Mouse (Mus musculus) ES-CJ7 (cell line): Measurements from ENCODE around the gene Dpf3.

Experiments
- DNase-seq: peaks from one replicate; pipeline ENCODE4 v3.0.0; 2011; ENCODE audit warnings: low read depth, low spot score

Dpf3 gene

DNA sequence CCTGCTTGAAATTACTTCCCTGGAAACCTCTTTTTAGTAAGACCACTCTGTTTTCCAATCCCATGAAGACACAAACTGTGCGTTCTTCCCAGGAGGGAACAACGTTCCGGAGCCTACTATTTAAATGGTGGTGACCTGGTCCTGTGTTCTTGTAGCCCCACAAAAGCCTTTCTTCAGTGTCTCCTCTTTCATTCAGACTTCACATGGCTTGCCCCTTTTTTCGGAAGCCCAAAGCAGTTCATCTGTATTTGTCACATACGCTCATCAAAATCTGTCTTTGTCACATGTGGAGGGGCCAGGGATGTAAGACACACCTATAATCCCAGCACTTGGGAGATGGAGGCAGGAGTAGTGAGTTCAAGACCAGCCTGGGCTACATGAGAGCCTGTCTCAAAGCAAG lies 73.8 kb downstream of the Dpf3 start:
- no peak for DNase-seq

DNA sequence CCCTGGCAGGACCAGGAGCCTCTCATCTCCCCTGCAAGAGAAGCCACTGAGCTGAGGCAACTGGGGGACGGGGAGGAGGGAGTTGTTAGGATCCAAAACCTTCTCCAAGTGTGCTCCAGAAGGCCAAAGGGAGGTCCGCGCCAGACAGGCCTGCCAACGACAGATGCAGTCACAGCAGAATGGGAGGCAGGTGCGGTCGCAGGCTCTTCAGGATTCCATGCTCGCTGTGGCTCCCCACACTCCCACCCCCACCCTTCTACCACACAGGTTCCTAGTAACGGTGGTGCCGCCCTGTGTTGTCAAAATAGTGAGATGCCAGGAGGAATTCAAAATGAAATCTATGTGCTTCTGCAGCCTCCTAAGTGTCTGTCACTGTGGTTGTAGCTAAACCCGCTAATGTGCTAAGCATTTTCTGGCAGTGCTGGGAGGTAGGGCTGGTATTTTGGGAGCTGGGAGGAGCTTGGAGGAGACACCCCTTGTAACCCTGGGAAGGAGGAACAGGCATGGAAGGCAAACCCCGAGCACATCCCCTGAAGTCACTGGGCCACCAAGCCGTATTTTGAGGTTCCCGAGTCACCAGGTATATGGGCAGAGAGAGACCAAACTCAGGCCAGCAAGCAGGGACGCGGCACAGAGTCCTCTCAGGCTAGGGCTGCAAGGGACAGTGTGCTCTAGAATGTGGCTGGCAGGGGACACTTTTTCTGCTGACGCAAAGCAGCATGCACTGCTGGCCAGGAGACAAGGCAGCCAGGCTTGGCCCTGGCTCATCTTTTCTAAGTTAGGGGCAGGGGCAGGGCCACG lies 75.6 kb downstream of the Dpf3 start:
- no peak for DNase-seq

DNA sequence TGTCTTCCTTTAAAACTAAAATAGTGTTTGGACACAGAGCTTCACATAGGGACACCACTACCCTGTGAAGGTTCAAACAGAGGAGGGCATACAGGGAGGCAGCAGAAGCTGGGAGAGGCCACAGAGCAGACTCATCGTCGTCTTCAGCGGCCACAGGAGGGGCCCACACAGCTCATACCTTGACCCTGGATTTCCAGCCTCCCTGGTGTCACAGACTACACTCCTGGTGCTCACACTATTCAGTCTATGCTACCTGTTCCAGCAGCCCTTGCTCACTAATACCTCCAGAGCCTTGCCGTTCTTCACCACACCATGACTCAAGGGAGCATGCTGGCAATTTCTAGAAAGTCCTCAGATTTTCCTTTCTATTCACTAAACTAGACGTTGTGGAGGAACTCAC lies 76.5 kb downstream of the Dpf3 start:
- DNase-seq = no peak

DNA sequence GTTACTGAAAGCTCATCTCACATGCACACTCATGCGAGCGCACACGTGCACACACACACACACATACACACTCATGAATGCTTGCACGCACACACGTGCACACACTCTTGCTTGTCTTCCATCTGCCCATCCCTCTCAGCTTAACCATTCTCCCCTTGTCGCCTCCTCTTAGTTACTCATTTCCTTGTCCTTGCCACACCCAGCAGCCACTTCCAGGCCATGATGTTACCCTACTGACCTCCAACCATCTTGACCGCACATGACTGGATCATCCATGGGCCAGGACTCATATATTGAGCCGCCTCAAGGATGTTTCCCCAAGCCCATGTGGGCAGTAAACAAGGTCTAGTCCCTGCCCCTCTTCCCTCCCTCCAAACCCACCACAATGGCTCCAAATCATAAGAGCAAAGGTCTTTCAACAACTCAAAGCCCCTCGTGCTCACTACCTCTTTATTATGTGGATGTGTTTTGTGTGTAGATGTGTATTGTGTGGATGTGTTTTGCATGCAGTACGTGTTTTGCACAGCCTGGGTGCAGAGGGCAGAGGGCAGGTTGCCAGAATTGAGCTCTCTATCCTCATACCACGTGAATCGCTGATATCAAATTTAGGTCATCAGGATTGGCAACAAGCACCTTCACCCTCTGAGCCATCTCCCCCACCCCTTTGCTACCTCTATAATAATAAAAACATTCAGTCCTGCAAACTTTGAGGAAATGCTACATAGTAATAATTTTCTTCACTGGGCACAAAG lies 82.0 kb downstream of the Dpf3 start:
- no peak for DNase-seq

DNA sequence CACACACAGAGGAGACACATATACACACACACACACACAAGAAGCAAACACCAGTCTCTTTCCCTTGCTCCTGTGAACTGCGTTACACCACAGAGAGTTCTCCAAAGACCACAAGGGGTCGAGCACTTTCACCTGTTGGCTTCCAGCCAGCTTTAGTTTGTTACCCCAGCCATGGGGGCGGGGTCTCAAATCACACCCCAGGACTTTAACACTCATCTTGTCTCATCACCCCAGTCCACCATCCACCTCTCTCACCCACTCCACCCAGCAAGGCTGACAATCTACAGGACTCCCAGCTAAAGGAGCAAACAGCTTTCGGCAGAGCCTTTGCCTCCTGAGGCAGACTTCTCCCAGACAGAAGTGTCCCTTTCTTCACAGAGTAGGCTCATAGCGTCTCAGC lies 85.2 kb downstream of the Dpf3 start:
- DNase-seq = no peak

DNA sequence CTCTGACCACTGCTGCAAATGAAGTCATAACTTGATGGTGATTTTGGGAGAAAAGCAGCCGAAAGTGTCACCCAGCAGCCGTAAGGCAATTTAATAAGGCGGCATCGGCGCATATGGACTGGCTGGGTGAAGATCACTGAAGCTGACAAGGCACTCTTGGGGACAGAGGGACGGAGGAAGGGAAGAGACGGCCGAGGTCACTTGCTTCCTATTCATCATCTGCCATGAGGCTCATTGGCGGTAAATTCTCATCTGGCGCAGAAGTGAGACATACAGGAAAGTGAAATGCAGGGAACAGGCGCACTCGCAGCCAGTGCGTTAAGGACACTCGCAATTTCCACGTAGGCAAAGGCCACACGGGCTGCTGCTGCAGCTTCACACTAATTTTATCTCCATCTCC lies 95.5 kb downstream of the Dpf3 start:
- no peak for DNase-seq

DNA sequence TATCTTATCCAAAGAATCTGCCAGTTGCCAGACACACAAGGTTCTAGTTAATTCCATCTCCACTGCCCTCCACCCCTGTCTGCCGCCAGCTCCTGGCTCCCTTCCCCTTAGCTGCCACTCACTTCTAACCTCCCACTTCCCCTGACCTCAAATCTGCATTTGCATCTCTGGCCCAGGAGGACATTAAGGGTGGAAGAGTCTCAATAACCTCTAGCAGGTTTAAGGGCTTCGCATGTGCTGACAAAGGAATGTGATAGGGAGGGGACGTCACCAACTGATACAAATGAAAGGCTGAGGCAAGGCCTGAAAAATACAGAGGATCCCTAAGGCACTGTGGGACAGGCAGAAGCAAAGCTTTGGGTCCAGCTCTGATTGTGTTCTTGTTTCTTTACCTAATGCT lies 100.0 kb downstream of the Dpf3 start:
- peak; percentile 29 for DNase-seq

DNA sequence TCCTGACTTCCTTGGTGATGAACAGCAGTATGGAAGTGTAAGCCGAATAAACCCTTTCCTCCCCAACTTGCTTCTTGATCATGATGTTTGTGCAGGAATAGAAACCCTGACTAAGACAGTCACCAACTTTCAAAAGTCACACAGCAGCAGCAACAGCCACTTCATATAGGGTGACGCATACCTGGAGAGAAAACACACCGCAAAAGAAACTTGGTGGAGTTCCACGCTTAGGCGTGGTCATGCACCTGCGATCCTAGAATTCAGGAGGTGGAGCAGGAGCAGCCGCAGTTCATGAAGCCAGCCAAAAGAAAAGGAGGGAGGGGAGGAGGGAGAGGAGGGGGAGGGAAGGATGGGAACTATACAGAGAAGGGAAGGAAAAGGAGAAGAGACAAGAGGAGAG lies 106.4 kb downstream of the Dpf3 start:
- DNase-seq = no peak

DNA sequence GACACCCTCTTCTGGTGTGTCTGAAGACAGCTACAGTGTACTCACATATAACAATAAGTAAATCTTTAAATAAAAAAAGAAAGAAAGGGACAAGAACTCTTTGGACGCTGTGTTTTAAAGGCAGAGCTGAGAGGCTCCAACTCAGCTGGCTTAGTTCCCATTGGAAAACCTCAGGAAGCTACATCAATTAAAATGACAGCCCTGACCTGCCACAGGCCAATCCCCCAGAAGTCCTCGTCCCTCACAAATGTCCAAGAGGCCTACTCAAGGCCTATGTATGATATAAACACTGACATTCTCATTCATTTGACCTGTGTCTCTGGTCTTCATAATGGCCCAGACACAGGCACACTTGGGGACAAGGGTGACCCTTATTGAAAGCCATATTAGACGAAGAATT lies 107.5 kb downstream of the Dpf3 start:
- DNase-seq = no peak

DNA sequence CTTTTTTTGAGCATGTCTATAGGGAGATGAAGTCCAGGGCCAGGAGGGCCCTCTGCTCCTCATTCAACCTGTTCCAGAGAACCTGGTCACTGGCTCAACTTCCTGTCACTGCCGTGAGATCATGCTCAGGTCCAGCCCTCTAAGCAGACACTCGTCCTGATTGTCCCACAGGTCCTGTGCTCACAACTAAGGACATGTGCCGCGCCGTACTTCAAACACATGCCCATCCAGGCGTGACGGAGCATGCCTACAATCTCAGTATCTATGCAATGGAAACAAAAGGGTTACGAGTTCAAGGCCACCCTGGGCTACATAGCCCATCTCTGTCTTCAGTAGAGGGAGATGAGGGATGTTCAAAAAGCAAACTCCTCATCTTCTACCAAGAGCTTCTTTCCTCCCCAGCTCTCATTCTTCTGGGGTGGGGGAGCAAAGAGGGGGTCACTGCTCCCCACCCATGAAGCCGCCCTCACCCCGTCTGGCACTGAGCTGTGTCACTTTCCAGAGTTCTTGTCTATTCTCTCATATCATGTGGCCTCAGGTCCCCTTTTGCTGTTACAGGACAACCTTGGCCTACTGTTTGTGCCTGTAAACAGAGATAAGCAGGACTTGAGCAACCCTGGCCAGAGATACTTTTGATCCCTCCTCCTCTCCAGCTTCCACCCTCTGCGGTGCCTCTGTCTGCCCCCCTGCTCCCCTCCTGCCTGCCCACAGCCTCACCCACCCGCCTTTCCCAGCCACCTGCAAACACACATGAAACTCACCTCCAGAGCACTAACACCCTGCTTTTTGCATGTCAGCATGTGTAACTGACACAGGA lies 112.3 kb downstream of the Dpf3 start:
- no peak for DNase-seq

DNA sequence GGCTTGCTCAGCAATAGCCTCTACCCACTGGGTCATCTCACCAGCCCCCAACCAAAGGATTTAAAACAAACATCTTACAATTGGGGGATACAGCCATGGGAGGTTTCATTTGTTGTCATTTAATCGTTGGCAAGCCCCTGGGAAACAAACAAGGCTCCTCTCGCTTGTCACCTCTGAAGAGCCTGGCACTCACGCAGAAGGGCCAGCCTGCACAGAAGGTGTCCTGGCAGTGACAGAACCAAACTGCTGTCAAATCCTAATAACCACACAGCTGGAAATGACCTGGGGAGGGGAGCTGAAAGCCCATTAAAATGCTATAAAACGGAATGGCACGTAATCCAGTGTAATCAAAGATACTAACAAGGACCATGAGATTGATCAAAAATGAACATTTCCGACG lies 114.4 kb downstream of the Dpf3 start:
- DNase-seq = no peak

DNA sequence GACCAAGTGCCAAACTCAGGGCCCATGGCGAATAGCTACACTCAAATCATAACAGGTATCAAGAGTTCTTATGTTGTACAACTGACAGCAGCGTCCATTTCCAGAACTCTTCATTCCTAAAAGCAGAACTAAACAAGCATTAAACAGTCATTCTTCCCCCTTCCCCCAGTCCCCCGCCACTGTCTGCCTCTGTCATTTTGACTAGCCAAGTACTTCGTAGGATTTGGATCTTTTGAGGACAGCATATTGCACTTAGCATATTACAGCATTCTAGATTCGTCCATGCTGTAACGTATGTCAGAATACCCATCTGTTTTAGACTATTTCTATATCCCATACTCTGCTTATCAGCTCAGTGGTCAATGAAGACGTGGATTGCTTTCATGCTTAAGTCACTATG lies 115.2 kb downstream of the Dpf3 start:
- no peak for DNase-seq

DNA sequence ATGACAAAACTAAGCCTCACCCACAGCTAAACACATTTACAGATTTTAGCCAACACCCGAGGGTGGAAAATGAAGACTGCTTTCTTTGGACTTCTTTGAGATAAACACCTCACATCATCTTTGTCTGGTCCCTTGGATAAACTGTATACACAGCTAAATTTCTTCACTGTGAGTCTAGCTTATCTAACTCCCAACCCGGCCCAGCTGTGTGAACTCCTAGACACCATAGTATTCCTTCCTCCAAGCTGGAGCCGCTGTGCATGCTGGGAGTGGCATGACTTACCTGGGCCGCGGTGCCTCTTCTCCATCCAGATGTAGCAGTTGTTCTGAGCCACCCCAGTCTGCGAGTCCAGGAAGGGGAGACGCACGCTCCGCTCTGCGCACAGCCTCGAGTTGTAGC lies 117.3 kb downstream of the Dpf3 start:
- DNase-seq = no peak

DNA sequence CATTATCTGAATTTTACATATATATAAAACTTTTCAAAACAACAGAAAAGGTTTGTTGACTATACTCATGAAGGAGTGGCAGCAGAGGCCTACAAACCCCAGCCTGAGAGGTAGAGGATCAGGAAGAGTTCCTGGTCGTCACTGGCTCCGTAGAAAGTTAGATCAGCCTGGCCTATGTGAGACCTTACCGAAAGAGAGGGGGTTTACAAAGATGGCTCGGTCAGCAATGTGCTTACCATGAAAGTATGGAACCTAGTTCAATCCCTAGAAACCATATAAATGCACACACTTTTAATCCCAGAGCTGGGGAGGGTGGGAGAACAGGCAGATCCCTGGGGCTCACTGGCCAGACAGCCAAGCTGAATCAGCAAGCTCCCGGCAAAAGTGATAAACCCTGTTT lies 118.1 kb downstream of the Dpf3 start:
- DNase-seq = no peak

DNA sequence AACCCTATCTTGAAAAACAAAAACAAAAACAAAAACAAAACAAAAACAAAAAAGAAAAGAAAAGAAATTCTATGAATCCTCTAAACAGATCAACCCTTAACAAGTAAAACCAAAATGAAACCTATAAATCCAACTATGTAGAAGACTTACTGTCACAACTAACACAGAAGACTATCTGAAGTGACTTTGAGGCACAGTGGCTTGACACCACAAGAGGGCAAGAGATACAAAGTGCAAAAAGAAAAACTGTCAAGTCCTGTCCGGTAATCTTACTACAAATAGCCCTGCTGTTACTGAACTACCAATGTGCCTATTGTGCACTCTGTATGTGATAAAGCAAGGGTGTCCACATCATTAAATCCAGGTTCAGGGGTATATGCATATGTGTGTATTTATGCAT lies 120.0 kb downstream of the Dpf3 start:
- no peak for DNase-seq

DNA sequence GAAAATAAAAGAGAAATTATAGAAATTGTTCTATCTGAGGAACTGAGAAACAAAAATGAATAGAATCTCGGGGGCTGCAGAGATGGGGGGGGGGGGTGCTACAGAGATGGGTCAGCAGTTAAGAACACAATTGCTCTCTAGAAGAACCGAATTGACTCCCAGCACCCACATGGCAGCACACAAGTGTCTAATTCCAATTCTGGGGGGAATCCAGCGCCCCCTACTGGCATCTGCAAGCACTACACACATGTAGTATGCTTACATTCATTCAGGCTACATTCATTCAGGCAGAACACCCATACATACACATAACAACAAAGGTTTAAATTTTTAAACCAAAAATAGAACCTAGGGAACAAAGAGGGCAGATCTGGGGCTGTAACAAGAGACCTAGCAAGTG lies 122.7 kb downstream of the Dpf3 start:
- DNase-seq = peak; percentile 32

DNA sequence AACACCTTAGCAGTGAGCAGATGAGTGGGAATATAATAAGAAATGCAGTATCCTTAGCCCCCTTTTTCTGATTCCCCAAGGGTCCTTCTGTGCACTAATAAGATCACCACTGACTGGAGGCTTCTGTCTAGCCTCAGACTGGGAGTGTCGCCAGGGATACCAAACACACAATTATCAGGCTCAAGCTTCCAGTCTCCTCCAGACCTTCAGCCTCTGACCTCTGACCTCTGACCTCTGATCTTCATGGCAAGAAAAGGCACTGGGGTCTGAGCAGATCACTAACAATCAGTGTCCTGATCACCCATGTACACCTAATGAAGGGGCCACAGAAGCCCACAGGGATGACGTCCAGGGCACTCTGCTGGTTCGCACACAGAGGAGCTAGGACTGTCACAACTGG lies 125.7 kb downstream of the Dpf3 start:
- no peak for DNase-seq

DNA sequence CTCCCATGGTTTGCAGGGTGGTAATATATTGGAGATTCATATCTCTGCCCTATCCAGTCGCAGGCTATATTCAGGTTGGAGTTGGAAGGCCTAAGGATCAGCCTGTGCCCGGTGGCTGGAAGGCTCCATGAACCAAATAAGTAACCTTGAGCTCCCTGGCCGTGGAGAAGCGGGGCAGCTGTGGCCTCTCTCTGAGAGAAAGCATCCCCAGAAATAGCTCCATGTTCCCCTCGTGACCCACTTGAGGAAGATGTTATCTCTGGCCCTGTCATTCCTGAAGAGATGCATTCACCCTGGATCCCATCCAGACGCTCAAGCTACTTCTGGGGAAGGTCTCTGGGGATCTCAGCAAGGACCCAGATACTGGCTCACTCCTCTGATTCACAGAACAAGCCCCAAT lies 134.9 kb downstream of the Dpf3 start:
- DNase-seq = no peak

DNA sequence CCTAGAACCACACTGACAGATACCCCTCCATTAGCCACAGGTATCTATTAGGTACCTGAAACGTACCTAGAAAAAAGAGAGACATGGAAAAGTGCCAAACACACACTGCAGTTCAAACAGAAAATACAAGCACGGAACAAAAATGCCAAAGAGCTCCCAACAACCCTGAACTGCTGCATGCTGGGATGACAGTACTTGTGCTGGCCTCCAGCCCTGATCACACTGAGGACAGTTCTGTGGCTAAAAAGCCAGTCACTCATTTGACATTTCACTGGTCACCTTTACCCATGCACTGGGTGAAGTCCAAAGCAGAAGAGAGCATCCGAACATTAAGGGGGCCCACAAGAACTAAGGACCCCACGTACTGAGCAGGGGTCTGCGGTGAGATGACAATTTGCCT lies 137.8 kb downstream of the Dpf3 start:
- DNase-seq = no peak

DNA sequence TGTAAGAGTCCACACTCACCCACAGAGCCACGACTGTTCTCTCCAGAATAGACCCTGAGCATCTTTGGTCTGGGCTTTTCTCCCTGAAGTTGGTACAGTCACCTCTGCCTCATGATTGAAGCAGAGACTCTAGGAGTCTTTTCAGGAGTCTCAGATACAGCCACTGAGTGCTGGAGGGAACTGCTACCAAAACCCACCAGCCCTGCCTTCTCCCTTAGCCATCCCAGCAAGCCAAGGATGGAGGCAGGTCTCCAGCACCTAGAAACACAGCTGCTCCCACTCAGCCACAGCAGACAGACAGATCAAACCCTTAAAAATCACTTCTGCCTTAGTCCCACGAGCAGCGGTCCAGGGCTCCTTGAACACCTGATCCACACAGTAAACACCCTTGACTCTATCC lies 139.3 kb downstream of the Dpf3 start:
- DNase-seq = no peak

DNA sequence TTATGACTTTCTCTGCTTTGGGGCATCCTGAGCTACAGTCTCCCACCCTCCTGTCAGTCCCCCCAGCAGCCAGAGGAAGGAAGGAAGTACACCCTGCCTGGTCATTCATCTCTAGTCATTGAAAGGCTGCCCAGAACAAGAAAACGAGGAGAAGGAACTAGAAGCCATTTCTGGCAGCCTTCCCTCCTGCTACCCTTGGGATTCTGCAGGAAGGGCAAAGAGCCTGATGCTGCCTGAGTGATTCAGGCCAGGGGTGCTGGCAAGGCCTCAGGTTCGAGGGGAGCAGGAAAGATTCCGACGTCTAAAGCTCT lies 144.7 kb downstream of the Dpf3 start:
- DNase-seq = no peak

DNA sequence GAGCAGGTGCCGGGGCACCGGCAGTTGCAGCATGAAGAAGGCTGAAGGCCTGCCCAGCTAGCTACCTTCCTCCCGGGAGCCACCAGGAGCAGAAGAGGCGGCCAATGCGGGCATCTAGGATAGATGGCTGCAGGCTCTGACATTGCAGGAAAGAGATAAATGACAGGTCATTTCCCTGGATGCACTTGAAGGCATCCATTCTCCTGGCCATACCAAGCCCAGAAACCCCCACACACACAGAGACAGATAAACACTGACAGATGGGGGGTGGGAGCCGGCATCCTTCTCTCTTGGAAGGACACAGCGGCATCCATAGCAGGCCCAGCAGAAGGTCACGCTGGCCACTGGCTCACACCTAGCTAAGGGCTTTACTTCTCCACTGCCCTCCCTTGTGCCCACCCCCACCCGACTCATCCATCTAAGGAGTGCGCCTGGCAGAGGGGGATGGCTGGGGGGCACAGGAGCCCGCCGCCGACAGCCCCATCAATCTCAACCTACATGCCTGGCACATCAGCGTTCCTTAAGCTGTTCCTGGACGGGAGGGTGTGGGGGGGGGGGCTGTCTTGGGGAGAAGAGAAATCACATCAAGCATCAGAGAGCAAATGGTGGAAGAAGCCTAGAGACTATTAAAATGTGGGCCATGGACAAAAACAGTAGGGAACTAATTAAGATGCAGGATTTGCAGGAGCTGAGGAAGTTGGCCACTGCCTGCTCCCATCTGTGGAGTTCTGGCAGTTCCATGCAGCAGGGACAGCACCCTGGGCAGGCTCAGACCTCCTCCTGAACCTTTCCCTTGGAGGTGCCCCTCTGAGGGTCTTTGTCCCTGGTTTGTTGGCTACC lies 145.3 kb downstream of the Dpf3 start:
- no peak for DNase-seq
